Mouse (Mus musculus) cerebellum, adult 11-12 months (tissue): ENCODE results near the gene Fkbp5.
"Not testable (repeated sequence)": the region's sequence is repeated elsewhere in the genome, so short reads cannot be mapped to it uniquely, and the experiment has no call there.

Experiments
- DNase-seq: peaks from one replicate; pipeline ENCODE4 v3.0.0; 2022

Fkbp5 gene

GRCm38 (mm10) chr17:28417771-28418170 lies 99.6 kb downstream of the Fkbp5 start:
- no peak for DNase-seq

- DNase-seq: no peak
Observed at GRCm38 (mm10) chr17:28415271-28415670, 102.1 kb downstream of the Fkbp5 start.

- no peak for DNase-seq
Observed at GRCm38 (mm10) chr17:28411381-28411960, 105.9 kb downstream of the Fkbp5 start.

- no peak for DNase-seq
Observed at GRCm38 (mm10) chr17:28410731-28411130, 106.6 kb downstream of the Fkbp5 start.

GRCm38 (mm10) chr17:28408251-28408918 lies 108.9 kb downstream of the Fkbp5 start:
- DNase-seq: no peak

- DNase-seq: peak; percentile 64
Observed at GRCm38 (mm10) chr17:28407418-28408250, 109.7 kb downstream of the Fkbp5 start.

- DNase-seq: peak; percentile 33
Observed at GRCm38 (mm10) chr17:28406471-28406870, 110.9 kb downstream of the Fkbp5 start.

GRCm38 (mm10) chr17:28404745-28405144 lies 112.6 kb downstream of the Fkbp5 start:
- DNase-seq: not testable (repeated sequence)

- DNase-seq: no peak
Observed at GRCm38 (mm10) chr17:28404301-28404700, 113.0 kb downstream of the Fkbp5 start.

- no peak for DNase-seq
Observed at GRCm38 (mm10) chr17:28394994-28395393, 122.3 kb downstream of the Fkbp5 start.

GRCm38 (mm10) chr17:28394051-28394765 lies 123.1 kb downstream of the Fkbp5 start:
- no peak for DNase-seq

GRCm38 (mm10) chr17:28391568-28392432 lies 125.5 kb downstream of the Fkbp5 start:
- DNase-seq: no peak

- DNase-seq: no peak
Observed at GRCm38 (mm10) chr17:28388534-28388933, 128.8 kb downstream of the Fkbp5 start.

- peak; percentile 64 for DNase-seq
Observed at GRCm38 (mm10) chr17:28386150-28386905, 131.0 kb downstream of the Fkbp5 start.

GRCm38 (mm10) chr17:28384298-28384697 lies 133.0 kb downstream of the Fkbp5 start:
- DNase-seq: no peak

GRCm38 (mm10) chr17:28380255-28380654 lies 137.1 kb downstream of the Fkbp5 start:
- DNase-seq: no peak

- DNase-seq: no peak
Observed at GRCm38 (mm10) chr17:28375592-28376061, 141.7 kb downstream of the Fkbp5 start.

- no peak for DNase-seq
Observed at GRCm38 (mm10) chr17:28374494-28374893, 142.8 kb downstream of the Fkbp5 start.

GRCm38 (mm10) chr17:28373821-28374220 lies 143.5 kb downstream of the Fkbp5 start:
- DNase-seq: no peak

- DNase-seq: no peak
Observed at GRCm38 (mm10) chr17:28371941-28372340, 145.4 kb downstream of the Fkbp5 start.

- no peak for DNase-seq
Observed at GRCm38 (mm10) chr17:28371286-28371685, 146.0 kb downstream of the Fkbp5 start.
